Mouse (Mus musculus): ENCODE data around the gene H2afj.

The H2afj gene

DNA sequence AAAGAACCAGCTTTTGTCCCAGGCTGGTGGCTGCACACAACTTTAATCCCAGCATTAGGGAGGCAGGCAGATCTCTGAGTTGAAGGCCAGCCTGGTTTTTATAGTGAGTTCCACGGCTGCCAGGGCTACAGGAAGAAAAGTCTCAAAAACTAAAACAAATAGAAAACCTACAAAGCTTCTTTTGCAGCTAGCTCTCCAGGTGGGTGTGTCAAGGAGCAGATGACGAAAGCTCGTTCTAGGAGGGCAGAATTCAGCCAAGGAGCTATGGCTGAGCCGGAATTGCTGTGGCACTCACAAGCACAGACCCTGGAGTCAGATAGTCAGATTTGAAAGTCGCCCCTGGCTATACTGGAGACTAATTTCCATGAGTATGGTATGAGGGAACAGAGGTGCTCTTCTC, 1.2 kb upstream of the H2afj start:
- DNase-seq, result no peak

DNA sequence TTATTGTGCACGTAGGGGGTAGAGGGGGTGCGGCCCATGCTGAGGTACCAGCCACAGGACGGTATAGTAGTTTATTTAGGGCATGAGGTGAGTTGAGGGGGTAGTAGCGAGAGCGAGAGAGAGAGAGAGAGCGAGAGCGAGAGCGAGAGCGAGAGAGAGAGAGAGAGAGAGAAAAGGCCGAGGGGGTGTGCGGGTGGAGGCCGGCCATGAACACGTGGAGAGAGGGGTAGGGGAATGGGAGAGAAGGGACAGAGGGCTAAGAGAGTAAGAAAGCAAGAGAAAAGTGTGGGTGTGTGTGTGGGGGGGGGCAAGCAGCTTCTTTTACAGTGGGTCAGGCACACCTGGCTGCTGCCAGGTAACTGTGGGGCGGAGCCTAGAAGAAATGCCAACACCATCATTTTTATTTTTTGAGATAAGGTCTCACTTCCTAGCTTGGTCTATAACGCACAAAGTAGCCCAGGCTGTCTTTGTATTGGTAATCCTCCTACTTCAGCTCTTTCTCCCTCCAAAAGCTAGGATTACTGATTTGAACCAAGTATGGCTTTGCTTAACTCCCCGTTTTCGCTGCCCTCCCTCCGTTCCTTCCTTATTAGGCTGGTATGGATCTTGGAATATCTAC, 540 bp upstream of the H2afj start:
- DNase-seq, result peak in 1 of 2 experiments; percentile 40

DNA sequence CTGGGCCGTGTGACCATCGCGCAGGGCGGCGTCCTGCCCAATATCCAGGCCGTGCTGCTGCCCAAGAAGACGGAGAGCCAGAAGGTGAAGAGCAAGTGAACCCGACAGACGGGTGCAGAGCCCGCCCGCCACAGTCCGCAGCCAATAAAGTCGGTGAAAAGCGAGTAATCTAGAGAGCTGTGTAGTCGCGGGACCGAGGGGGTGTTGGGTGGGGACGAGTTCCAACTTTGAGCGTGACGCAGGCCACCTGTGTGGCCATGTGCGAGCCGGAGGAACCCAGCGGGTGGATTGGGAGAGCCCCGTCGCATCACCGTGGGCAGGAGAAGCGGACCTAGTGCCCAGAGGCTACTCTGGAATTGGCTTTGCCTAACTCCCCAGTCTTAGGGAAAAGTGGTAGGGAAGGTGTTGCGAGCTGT, 595 bp downstream of the H2afj start:
- DNase-seq, result peak; percentile 33 to 68

DNA sequence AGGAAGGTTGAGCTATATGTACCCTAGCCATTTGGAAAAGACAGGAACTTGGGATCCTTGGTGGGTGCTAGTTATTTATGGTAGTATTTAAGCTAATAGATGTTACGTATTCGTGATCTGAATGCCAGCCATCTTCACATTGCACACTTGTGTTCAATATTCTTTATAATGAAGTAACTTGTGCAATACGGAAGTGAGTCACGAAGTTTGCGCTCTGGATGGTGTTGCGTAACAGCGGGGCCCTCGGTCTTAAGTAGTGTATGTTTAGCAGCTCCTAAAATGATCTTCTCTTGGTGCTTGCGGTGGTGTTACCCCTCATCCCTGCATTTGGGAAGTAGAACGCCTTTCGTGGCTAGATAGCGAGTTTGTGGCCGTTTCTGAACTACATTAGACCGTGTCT, 1.0 kb downstream of the H2afj start:
- peak; percentile 50 to 61 for DNase-seq

DNA sequence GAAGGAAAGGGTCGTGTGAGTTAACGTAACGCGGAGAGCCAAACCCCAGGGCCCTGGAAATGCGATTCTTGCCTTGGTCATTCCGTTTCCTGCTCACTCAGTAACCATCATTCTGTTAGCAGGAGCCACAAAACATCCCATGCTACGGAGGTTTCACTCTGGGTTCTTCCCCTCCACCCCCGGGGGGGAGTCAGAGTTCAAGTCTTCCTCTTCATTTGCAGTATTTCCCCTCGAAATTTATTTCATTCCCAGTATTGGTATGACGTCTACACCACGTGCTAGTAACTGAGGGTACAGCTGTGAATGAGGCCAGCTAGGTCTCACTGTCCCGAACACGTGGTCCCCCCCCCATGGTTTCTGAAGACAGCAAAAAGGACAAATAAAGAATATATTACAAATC, 1.6 kb downstream of the H2afj start:
- DNase-seq, result no peak

DNA sequence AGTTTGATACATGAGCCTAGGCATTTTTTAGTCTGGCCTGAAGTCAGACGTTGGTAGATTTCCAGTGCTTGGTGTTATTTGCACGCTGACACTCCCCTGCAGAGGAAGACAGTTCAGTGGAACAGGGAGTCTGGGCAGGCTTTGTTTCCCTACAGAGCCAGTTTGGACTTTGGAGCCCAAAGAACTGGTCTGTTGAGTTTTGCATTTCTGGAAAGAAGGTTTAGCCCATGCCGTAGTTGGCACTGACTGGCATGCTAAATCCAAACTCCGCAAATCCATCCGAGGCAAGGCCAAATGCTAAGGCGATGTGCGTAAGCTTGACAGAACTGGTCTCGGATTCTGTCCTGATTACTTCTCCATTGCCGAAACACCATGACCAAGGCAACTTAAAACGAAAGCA, 3.2 kb downstream of the H2afj start:
- peak; percentile 51 to 68 for DNase-seq

DNA sequence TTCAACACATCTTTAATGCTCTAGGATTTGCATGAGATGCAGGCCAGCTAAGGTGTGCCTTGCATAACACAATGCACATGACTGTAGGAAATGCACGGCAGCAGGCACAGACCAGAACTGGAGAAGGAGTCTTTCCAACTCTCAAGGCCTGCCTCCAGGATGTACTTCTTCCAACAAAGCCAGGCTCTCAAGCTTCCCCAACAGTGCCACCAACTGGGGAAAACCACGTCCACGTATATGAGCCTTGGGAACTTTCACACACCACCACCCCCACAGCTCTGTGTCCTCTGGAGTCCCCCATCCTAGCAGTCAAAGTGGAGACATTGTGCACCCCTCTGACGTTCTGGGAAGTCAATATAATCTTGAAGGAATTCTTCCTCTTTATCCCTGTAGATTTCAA, 5.1 kb downstream of the H2afj start:
- peak in 1 of 2 experiments; percentile 43 for DNase-seq

DNA sequence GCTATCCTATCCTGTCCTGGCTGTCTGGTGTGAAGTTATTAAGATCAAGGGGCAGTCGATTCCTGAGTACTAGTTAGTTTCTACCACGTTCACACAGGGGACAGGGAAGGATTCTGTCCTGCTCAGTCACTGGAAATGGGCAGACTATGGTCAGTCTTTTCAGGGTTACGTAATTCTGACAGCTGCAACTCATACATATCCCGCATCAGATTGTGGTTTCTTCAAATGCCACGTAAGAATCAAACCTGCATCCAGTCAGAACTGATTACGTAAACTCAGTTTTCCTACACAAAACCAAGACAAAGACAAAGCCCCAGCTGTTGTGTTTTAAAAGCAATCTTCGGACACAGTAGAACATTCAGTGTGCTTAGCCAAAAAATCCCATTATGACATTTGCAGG, 7.3 kb downstream of the H2afj start:
- DNase-seq, result no peak

DNA sequence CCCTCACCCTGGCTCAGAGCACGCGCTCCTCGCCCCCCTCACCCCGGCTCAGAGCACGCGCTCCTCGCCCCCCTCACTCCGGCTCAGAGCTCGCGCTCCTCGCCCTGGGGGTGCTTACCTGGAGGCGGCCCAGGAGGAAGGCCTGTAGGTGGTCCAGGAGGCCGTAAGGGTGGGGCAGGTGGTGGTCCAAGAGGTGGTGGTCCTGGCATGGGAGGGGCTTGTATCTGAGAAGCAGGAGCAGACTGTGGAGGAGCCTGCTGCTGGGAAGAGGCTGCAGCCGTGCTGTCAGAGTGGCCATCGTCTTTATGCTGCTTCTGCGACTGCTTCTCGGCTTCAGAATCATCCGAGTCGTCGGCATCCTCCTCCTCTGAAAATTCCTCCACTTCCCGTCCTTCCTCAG, 8.8 kb downstream of the H2afj start:
- no peak for DNase-seq

DNA sequence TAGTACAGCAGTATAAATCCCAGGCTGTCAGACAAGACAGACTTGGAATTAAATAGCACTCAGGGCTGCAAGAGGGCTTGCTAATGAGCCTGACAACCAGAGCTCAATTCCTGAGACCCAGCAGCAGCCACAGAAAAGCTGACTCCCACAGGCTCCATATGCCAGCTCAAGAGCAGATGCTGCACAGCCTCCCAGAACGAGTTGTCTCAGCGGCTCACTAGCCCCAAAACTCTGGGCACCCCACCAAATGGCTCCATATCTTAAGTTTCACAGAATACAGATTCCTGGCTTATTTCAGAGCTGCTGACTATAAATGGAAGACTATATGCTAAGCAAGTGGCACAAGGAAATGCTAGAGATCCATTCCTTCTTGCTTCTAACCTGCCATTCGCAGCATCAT, 9.5 kb downstream of the H2afj start:
- no peak for DNase-seq

DNA sequence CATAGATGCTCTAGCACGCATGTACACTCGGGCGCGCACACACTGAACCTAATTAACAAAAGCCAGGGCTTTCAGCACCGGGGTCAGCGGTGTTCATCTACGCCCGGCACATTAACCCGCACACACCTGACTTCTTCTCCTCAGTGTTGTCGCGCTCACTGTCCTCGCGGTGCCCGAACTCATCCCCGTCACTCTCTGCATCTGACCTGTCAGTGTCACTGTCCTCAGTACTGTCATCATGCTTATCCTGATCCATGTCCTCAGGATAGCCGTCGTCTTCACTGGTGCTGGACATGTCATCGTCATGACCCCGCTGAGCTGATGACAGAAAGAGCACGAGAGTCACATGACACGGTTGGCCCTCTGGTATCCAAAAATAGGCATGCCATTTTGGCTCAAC, 12.3 kb downstream of the H2afj start:
- no peak for DNase-seq

DNA sequence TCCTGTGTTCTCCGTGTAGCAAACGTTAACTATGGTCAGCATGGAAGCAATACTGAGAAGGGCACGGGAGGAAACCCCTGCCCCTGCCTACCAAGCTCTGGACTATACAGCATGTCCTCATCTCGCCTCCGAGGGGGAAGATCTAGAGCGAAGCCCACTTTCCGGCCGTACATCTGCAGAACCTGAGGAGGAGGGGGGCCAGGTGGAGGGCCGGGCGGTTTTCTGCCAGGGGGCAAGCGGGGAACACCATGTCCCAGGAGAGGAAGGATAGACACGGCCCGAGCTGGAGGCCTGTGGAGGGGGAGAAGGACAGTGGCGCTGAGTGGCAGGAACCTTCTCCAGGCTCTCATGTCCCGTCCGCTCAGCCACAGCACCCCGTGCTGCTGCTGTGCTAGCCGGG, 13.0 kb downstream of the H2afj start:
- DNase-seq, result no peak

DNA sequence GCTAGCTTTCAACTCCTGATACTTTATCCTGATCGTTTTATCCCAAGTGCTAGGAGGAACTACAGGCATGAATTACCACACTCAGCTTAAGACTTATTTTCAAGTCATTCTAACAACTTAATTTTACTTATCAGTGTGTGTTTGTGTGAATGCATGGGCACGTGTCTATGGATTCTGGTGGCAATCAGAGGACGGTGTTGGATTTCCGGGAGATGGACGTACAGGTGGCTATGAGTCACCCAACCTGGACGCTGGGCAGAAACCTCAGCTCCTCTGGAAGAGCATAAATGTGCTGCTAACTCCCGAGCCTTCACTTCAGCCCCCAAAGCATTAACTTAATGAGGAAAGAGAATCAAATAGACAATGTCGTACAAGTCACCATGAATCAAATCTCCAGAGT, 16.9 kb downstream of the H2afj start:
- no peak for DNase-seq

DNA sequence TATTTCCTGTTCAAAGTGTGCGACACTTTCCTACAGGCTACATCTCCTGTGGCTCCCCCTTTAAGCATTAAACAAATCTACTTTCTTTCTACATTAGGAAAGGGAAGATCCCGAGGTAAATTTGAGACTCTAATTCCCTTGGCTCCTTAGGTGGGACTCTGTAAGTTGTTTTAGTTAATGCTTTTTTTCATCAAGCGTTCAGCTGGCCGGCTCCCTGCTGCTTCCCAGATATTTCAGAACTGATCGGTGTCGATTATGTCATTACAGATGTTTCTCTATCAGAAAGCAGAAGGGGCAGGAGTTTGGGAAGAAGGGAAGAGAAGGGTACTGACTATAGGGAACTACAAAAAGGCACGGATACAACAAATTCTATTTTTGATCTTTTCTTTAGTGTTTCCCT, 19.1 kb downstream of the H2afj start:
- no peak for DNase-seq

DNA sequence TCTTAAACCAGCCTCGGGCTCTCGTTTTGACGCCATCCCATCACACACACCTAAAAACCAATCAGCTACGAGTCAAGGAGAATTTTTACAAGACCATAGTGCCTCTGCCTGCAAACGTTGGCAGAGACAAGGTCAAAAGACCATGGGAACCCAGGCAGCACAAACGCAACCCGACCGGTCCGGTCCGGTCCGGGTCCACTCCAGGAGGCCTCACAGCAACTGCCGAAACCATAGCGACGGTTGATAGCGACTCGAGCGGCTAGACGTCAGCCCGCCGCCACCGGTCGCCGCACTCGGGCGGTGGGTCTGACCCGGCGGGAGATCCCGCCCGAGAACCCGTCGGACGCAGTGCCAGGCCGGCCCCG, 19.5 kb downstream of the H2afj start, which contains the start of gene BC049715:
TSS of gene BC049715 (plus strand) at position 111 of the 365 bp plus-strand sequence.
- peak; percentile 37 to 84 for DNase-seq

DNA sequence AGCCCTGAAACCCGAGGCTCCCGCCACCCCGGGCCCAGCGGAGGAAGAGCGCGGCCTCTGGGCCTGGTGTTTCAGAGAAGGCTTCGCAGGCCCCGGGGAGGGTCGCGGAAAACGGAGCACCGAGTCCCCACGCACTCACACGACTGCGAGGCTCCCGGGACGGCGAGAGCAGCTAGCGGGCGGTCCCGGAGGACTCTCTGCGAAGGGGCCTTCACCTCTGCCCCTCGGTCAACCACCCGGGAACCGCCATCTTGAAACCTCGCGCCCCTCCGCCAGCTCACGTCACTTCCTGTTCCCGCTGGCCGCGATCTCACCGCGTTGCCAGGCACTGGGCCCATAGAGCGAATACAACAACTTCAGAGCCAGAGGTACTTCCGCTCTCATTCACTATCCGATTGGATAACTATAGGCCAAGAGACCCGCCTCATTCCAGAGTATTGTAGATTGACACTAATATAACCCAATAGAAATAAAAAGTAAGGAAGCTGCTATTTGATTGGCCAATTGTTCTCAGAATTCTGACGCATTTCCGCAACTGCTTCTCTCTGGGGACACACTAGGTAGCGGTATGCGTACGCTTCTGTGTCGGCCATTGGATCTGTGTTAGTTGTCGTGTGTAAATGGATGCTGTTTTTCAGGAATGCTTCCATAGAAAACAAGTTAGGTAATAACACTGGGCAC, 20.0 kb downstream of the H2afj start, which contains the start of gene Wbp11:
TSS of gene Wbp11 (minus strand) at position 353 of the 681 bp plus-strand sequence.
- peak; percentile 95 to 98 for DNase-seq

DNA sequence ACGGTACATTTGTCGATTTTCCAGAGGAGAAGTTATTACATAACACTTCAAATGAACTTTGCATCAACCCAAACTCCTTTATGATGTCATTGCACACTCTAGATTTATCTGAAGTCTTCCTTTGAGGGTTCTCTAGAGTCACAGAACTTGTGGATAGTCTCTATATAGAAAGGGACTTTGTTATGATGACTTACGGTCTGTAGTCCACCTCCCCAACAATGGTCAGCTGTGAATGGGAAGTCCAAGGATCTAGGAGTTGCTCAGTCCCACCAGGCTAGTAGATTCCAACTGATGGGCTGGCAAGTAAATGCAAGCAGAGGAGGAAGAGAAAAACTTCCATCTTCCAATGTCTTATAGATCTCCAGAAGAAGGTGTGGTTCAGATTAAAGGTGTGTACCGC, 20.6 kb downstream of the H2afj start:
- no peak for DNase-seq

DNA sequence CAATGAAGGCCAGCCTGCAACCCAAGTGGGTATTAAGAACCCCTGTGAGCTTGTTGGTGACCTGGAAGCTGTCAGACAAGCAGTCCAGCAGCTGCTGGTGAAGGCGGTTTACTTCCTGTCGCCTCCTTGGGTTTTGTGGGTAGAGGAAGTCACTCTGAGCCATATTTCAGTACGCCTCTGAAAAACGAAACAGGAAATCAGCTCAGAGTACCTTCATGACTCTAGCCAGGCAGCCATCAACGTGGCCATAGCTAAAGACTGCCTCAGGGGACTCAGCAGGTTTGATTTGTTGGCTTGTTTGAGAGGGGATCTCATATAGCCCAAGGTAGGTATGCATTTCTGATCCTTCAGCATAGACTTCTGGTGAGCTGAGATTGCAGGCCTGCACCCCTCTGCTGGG, 23.7 kb downstream of the H2afj start:
- no peak for DNase-seq

DNA sequence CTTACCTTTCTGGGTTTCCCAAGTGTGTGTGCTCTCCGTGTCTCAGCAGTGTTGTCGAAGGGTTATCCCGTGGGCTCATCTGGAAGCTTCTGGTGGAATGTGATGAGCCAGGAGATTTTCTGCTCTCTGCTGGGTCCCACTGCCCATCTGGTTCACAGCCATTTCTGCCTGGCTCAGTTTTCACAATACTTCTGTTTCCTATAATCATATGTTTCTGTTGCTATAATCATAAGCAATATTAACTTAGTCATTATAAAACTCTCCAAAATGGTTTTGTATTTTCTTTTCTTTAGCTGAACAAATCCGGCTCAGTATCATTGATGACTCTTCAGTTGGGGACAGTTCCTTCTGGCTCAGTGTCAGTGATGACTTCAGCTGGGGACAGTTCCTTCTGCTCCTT, 27.3 kb downstream of the H2afj start, which contains the start of gene Smco3:
TSS of gene Smco3 (minus strand) at position 101 of the 400 bp plus-strand sequence.
- DNase-seq, result no peak

DNA sequence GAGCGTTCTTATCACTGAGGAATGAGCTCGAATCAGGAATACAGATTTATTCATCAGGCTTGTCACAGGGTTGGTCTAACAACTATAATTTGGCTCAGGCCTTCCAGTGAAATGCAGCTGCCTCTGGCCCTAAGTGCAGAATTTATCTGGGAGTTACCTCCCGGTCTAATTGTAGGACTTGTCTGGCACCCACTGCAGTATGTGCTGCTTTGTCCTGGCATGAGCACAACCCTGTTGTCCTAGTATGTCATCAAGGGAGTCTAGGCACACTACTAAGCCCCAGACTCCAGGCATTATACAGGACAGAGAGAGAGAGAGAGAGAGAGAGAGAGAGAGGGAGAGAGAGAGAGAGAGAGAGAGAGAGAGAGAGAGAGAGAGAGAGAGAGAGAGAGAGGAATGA, 29.3 kb downstream of the H2afj start:
- no peak for DNase-seq

DNA sequence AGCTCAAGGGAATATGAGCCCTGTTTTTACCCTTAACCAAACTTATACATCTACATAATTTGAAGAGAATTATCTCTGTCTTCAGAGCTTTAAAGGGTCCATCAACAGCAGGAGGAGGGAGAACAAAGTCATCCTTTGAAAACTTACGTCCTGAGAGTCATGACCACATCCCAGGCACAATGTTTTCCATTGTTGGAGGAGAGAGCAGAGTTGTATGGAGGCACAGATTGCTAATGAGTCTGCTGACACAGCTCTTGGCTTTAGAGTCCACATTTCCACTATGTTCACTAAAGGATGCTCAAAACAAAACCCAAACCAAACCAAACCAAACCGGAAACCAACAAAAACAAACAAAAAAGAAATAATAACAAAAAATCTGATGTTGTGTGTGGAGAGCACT, 36.9 kb downstream of the H2afj start:
- no peak for DNase-seq

DNA sequence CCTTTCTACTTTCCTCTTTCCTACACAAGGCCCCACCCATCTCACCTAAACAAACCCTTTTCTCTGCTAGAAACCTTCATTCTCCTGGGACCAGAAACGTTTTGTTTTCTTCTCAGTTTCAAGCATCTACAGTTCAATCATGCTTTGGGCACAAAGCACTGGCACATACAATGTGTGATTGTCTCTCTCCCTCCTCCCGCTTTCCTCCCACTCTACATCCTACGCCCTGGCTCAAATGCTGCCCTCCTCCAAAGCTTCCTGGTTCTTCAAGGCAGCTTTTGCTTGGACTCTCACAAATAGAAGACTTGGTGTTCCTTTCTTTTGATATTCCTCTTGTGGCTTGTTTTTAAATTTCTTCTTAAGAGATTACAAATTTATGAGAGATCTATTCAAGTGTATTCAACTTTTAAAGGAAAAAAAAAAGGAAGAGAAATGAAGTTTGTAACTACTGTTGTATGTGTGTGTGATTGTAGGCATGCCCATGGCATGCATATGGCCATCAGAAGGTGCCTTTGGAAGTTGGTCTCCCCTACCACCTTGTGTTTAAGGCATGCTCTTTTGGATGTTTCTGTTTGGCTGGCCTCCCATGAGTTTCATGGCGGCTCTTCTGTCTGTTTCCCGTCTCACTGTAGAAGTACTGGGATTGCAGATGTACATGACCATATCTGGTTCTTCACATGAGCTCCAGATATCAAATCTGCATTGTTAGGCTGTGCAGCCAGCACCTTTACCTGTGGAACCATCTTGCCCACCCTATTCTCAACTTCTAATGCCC, 37.8 kb downstream of the H2afj start:
- DNase-seq, result peak in 1 of 2 experiments; percentile 16

DNA sequence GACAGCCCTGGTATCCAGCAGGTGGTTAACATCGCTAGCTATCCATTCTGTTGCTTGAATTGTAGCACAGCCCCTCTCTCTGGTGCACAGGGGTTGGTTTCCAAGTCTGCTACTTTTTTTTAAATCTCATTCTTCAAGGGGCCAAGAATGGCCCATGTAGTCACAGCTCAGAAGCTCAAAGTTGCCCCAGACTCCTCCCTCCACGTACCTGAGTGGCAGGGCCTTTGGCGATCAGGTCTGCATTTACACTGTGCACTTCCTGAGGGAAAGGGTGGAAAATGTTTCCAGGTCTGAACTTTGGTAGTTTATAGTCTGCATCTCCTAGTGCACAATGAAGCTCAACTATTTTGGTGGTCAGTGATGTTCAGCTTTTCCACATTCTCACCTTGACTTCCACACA, 39.2 kb downstream of the H2afj start:
- DNase-seq, result peak in 1 of 2 experiments; percentile 15

DNA sequence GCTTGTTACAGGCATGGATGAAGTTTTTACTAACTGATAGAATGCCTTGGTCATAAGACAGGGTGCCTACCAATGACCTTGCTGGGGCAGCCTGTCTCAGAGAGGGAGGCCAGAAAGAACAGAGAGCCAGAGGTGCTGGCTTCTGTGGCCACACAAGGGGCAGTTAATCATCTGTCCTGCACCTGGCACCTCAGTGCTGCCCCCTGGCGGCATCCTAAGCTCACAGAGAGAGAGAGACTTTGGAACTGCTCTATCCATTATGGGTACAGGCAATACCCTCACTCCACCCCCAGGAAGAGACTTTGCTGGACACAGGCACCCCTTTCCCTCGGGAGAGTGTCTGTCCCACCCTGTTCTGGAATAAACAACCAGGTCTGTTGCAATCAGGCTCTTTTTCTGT, 39.7 kb downstream of the H2afj start:
- DNase-seq, result peak; percentile 72 to 78

Data from kidney, postnatal 25 days (tissue).